In genomic region chr13:67108194-67108820, GRCm38 (mm10) we compare ENCODE assay signal across 8 mouse cellular contexts. TPM values are rescaled to one million over a fixed set of nuclear protein-coding genes. Genes with fewer than 3 reads are reported as not detected.
A peak's percentile ranks its signal among the peaks of the same experiment; 100 is the strongest.
DNase-seq lines count a peak whose midpoint lies in the region; ATAC-seq and TF ChIP-seq lines count a peak whose summit lies in the region.

Gm28557 (minus strand) TSS chr13:67108604.

- peak within 1 kb of the TSS; percentile 92 for H3K27ac ChIP-seq in embryonic facial prominence, embryonic 13.5 days
- H3K27ac ChIP-seq in kidney, adult 2 months (ENCODE audit: insufficient read depth, low read depth, low read length), result peak within 1 kb of the TSS; percentile 85
- H3K27ac ChIP-seq in limb, embryonic 12.5 days, result peak within 1 kb of the TSS; percentile 86
- peak within 1 kb of the TSS; percentile 63 for H3K27ac ChIP-seq in midbrain, embryonic 15.5 days
- peak within 1 kb of the TSS; percentile 83 for H3K27ac ChIP-seq in spleen, adult 2 months (ENCODE audit: insufficient read depth, low read length)

- H3K9ac ChIP-seq in embryonic facial prominence, embryonic 13.5 days, result peak within 1 kb of the TSS; percentile 86
- peak within 1 kb of the TSS; percentile 66 for H3K9ac ChIP-seq in limb, embryonic 12.5 days (replicated peaks)
- H3K9ac ChIP-seq in midbrain, embryonic 15.5 days, result peak within 1 kb of the TSS; percentile 46

- peaks cover 6% of the 10 kb centered on the region for H3K4me1 ChIP-seq in embryonic facial prominence, embryonic 13.5 days
- H3K4me1 ChIP-seq in kidney, adult 2 months (ENCODE audit: control insufficient read depth, insufficient read depth, low read length), result peaks cover 4% of the 10 kb centered on the region
- H3K4me1 ChIP-seq in limb, embryonic 12.5 days (replicated peaks), result peaks cover 5% of the 10 kb centered on the region
- H3K4me1 ChIP-seq in midbrain, embryonic 15.5 days, result peaks cover 9% of the 10 kb centered on the region
- H3K4me1 ChIP-seq in spleen, adult 2 months (ENCODE audit: control insufficient read depth, insufficient read depth, insufficient read length), result peaks cover 9% of the 10 kb centered on the region; the same call in 1 of the 2 replicates

- WGBS in embryonic facial prominence, embryonic 13.5 days, result under 1% methylated on average over 17 of the region's 17 CpGs
- WGBS in kidney, adult 2 months, result under 1% methylated on average over 17 of the region's 17 CpGs
- 0% methylated on average over 17 of the region's 17 CpGs for WGBS in limb, embryonic 12.5 days
- under 1% methylated on average over 17 of the region's 17 CpGs for WGBS in midbrain, embryonic 15.5 days
- WGBS in spleen, adult 2 months, result under 1% methylated on average over 17 of the region's 17 CpGs

- H3K4me3 ChIP-seq in embryonic facial prominence, embryonic 13.5 days, result peak within 1 kb of the TSS; percentile 64
- peak within 1 kb of the TSS; percentile 85 for H3K4me3 ChIP-seq in kidney, adult 2 months (ENCODE audit: insufficient read depth, low read depth, low read length)
- H3K4me3 ChIP-seq in limb, embryonic 12.5 days (replicated peaks), result peak within 1 kb of the TSS; percentile 57
- peak within 1 kb of the TSS; percentile 50 for H3K4me3 ChIP-seq in midbrain, embryonic 15.5 days
- peak within 1 kb of the TSS; percentile 93 for H3K4me3 ChIP-seq in spleen, adult 2 months (ENCODE audit: extremely low read depth, insufficient read depth, insufficient read length)

- no peaks in the 10 kb centered on the region for H3K27me3 ChIP-seq in embryonic facial prominence, embryonic 13.5 days
- no peaks in the 10 kb centered on the region for H3K27me3 ChIP-seq in kidney, adult 2 months (replicated peaks; ENCODE audit: control insufficient read depth, insufficient read depth, low read length)
- no peaks in the 10 kb centered on the region for H3K27me3 ChIP-seq in limb, embryonic 12.5 days
- no peaks in the 10 kb centered on the region for H3K27me3 ChIP-seq in midbrain, embryonic 15.5 days (replicated peaks)
- H3K27me3 ChIP-seq in spleen, adult 2 months (ENCODE audit: control insufficient read depth, insufficient read depth, low read length), result peaks cover 2% of the 10 kb centered on the region; the same call in 1 of the 2 replicates

- peaks cover 14% of the 10 kb centered on the region for H3K36me3 ChIP-seq in embryonic facial prominence, embryonic 13.5 days
- no peaks in the 10 kb centered on the region for H3K36me3 ChIP-seq in kidney, adult 2 months (ENCODE audit: control insufficient read depth, insufficient read depth, low read length)
- peaks cover 12% of the 10 kb centered on the region; the same call in 1 of the 2 replicates for H3K36me3 ChIP-seq in limb, embryonic 12.5 days
- no peaks in the 10 kb centered on the region for H3K36me3 ChIP-seq in midbrain, embryonic 15.5 days (replicated peaks)
- H3K36me3 ChIP-seq in spleen, adult 2 months (ENCODE audit: control insufficient read depth, insufficient read depth, low read length), result no peaks in the 10 kb centered on the region; the same call in 1 of the 2 replicates

- peak; percentile 57 for TF ChIP-seq CTCF in kidney, adult 2 months (conservative IDR thresholded peaks at IDR 0.05; ENCODE audit: insufficient read depth, insufficient read length, low read depth, low read length)
- TF ChIP-seq CTCF in spleen, adult 2 months (IDR thresholded peaks at IDR 0.05; ENCODE audit: extremely low read depth, insufficient read depth, insufficient read length, insufficient replicate concordance), result peak; percentile 45; the same call in 1 of the 2 replicates

- H3K9me3 ChIP-seq in embryonic facial prominence, embryonic 13.5 days, result 0 out of 2 replicates have a peak, but pooled peaks cover 8% of the 10 kb centered on the region
- H3K9me3 ChIP-seq in limb, embryonic 12.5 days, result peaks cover 10% of the 10 kb centered on the region; the same call in 1 of the 2 replicates
- no peaks in the 10 kb centered on the region for H3K9me3 ChIP-seq in midbrain, embryonic 15.5 days

- peak; percentile 95 for ATAC-seq in embryonic facial prominence, embryonic 13.5 days (ENCODE audit: insufficient number of reproducible peaks, insufficient read depth, low FRiP score, low TSS enrichment, low read depth)
- ATAC-seq in limb, embryonic 12.5 days (ENCODE audit: insufficient number of reproducible peaks, insufficient read depth, low FRiP score, low TSS enrichment, low read depth), result peak; percentile 96
- peak; percentile 98 for ATAC-seq in midbrain, embryonic 15.5 days (replicated peaks)

- peak; percentile 99 for DNase-seq in 3T3-L1 (ENCODE audit: low read depth, low spot score)
- DNase-seq in adrenal gland, postnatal 36 days, result peak; percentile 86 to 91
- DNase-seq in heart, adult 18-20 months, result peak; percentile 97
- DNase-seq in kidney, adult 2 months, result peak; percentile 99
- DNase-seq in spleen, adult 2 months (ENCODE audit: low read depth in 1 of 2, low spot score in 2 of 2), result peak; percentile 85 to 96

- TF ChIP-seq POLR2A in kidney, adult 2 months (IDR thresholded peaks at IDR 0.05; ENCODE audit: low read depth, low read length), result peak; percentile 28
- TF ChIP-seq POLR2A in spleen, adult 2 months (IDR thresholded peaks at IDR 0.05; ENCODE audit: low read depth, low read length), result no peak; the same call in 1 of the 2 replicates

- peak within 1 kb of the TSS; percentile 69 for H3K4me2 ChIP-seq in embryonic facial prominence, embryonic 13.5 days
- peak within 1 kb of the TSS; percentile 63 for H3K4me2 ChIP-seq in limb, embryonic 12.5 days
- H3K4me2 ChIP-seq in midbrain, embryonic 15.5 days, result peak within 1 kb of the TSS; percentile 79

RNA-seq across cellular contexts. Expression of gene Gm28557, which starts in this region (rescaled TPM):
- total RNA-seq in adrenal gland, postnatal 36 days (2021), result 1 to 10 TPM; 6.7 to 8.5 TPM
- 2.3 and 3.3 TPM in 2 replicates for polyA plus RNA-seq in embryonic facial prominence, embryonic 13.5 days (2015; fragmentation: Nextera tagmentation; extraction: Ambion mirVana)
- 1 to 10 TPM; 1.2 to 4.1 TPM for total RNA-seq in heart, adult 18-20 months (2021)
- 4.0 and 5.0 TPM in 2 replicates for polyA plus RNA-seq in kidney, adult 2 months (2012; rRNA removed)
- polyA plus RNA-seq in limb, embryonic 12.5 days (2016; fragmentation: Nextera tagmentation; extraction: Ambion mirVana), result 2.3 and 3.1 TPM in 2 replicates
- 0.86 and 1.0 TPM in 2 replicates for polyA plus RNA-seq in midbrain, embryonic 15.5 days (2015; fragmentation: Nextera tagmentation; extraction: Ambion mirVana)
- polyA plus RNA-seq in spleen, adult 2 months (2012; rRNA removed), result 1.0 and 1.1 TPM in 2 replicates

Comparison
In these comparisons a context has a peak if more than half of its experiments do, and no peak if none do; other contexts are left out.
1. Peak in every context shown above with its lines: DNase-seq, ATAC-seq, H3K4me3 ChIP-seq and H3K27ac ChIP-seq.